Mouse (Mus musculus): ENCODE measurements around the gene Rps18. TPM values are rescaled to one million over a fixed set of nuclear protein-coding genes. Genes with fewer than 3 reads are reported as not detected.

Rps18 gene
- polyA plus RNA-seq, 1 experiment, result 287 TPM

GRCm38 (mm10) chr17:33919351-33920281 lies 36.2 kb downstream of the Rps18 start:
- Histone ChIP-seq H3K79me2 (ENCODE audit: control insufficient read depth, insufficient read depth) (peaks cover 4% of the 10 kb centered on the region), H3K36me3 (ENCODE audit: control insufficient read depth, insufficient read depth) (peaks cover 4% of the 10 kb centered on the region), H3K4me2 (ENCODE audit: low read depth) (peak overlapping the region; percentile 90), H3K4me3 (peak overlapping the region; percentile 66), H3ac (ENCODE audit: control insufficient read depth, insufficient read length) (no peak overlapping the region), H3K27me3 (ENCODE audit: control insufficient read depth, insufficient read depth, insufficient read length) (no peaks in the 10 kb centered on the region)
- TF ChIP-seq REST (IDR thresholded peaks at IDR 0.05; ENCODE audit: insufficient read depth, insufficient read length), result no peak
- peak; percentile 67 for TF ChIP-seq POLR2AphosphoS2 (IDR thresholded peaks at IDR 0.05; ENCODE audit: insufficient read length, low read depth)

- H3K36me3 ChIP-seq (ENCODE audit: control insufficient read depth, insufficient read depth), result peaks cover 4% of the 10 kb centered on the region
- no peaks in the 10 kb centered on the region for H3K27me3 ChIP-seq (ENCODE audit: control insufficient read depth, insufficient read depth, insufficient read length)
- TF ChIP-seq CEBPB (IDR thresholded peaks at IDR 0.05; ENCODE audit: insufficient read depth, poor library complexity, severe bottlenecking), result no peak
- peak; percentile 10 for TF ChIP-seq POLR2A (IDR thresholded peaks at IDR 0.05; ENCODE audit: insufficient read length, low read depth)
- no peak for TF ChIP-seq SRF (IDR thresholded peaks at IDR 0.05; ENCODE audit: control insufficient read depth, insufficient read length, low read depth)
- TF ChIP-seq E2F4 (IDR thresholded peaks at IDR 0.05; ENCODE audit: insufficient read depth), result no peak
- peak overlapping the region; percentile 66 for H3K4me3 ChIP-seq
- H3ac ChIP-seq (ENCODE audit: control insufficient read depth, insufficient read length), result no peak overlapping the region
- H3K4me2 ChIP-seq (ENCODE audit: low read depth), result peak overlapping the region; percentile 90
- H3K79me2 ChIP-seq (ENCODE audit: control insufficient read depth, insufficient read depth), result peaks cover 4% of the 10 kb centered on the region
These were observed 37.3 kb downstream of the Rps18 start for GRCm38 (mm10) chr17:33918293-33919203.

- TF ChIP-seq TCF12 (IDR thresholded peaks at IDR 0.05; ENCODE audit: insufficient read depth, poor library complexity, severe bottlenecking), result no peak
- TF ChIP-seq REST (IDR thresholded peaks at IDR 0.05; ENCODE audit: insufficient read depth, insufficient read length), result no peak
- TF ChIP-seq MYOD1 (IDR thresholded peaks at IDR 0.05; ENCODE audit: control insufficient read depth in 1 of 3, insufficient read length in 2 of 3, low read depth in 2 of 3), result no peak
- no peak for TF ChIP-seq MAX (IDR thresholded peaks at IDR 0.05; ENCODE audit: low read depth)
- no peak for TF ChIP-seq SRF (IDR thresholded peaks at IDR 0.05; ENCODE audit: control insufficient read depth, insufficient read length, low read depth)
- no peak for TF ChIP-seq POLR2A (IDR thresholded peaks at IDR 0.05; ENCODE audit: insufficient read length, low read depth)
- no peak for TF ChIP-seq POLR2AphosphoS2 (IDR thresholded peaks at IDR 0.05; ENCODE audit: insufficient read length, low read depth)
- Histone ChIP-seq H3ac (ENCODE audit: control insufficient read depth, insufficient read length) (no peak overlapping the region), H3K4me2 (ENCODE audit: low read depth) (no peak overlapping the region), H3K4me3 (no peak overlapping the region), H3K79me2 (ENCODE audit: control insufficient read depth, insufficient read depth) (peaks cover 4% of the 10 kb centered on the region), H3K27me3 (ENCODE audit: control insufficient read depth, insufficient read depth, insufficient read length) (no peaks in the 10 kb centered on the region), H3K36me3 (ENCODE audit: control insufficient read depth, insufficient read depth) (peaks cover 7% of the 10 kb centered on the region)
These were observed 38.0 kb downstream of the Rps18 start for GRCm38 (mm10) chr17:33917656-33918292.

- Histone ChIP-seq H3K36me3 (ENCODE audit: control insufficient read depth, insufficient read depth) (peaks cover 11% of the 10 kb centered on the region), H3K79me2 (ENCODE audit: control insufficient read depth, insufficient read depth) (peaks cover 6% of the 10 kb centered on the region), H3K4me2 (ENCODE audit: low read depth) (peak overlapping the region; percentile 78), H3K4me3 (peak overlapping the region; percentile 41), H3ac (ENCODE audit: control insufficient read depth, insufficient read length) (no peak overlapping the region), H3K27me3 (ENCODE audit: control insufficient read depth, insufficient read depth, insufficient read length) (no peaks in the 10 kb centered on the region)
- TF ChIP-seq E2F4 (IDR thresholded peaks at IDR 0.05; ENCODE audit: insufficient read depth) (no peak), MAX (IDR thresholded peaks at IDR 0.05; ENCODE audit: low read depth) (no peak), CEBPB (IDR thresholded peaks at IDR 0.05; ENCODE audit: insufficient read depth, poor library complexity, severe bottlenecking) (no peak), REST (IDR thresholded peaks at IDR 0.05; ENCODE audit: insufficient read depth, insufficient read length) (no peak), SRF (IDR thresholded peaks at IDR 0.05; ENCODE audit: control insufficient read depth, insufficient read length, low read depth) (no peak), TCF12 (IDR thresholded peaks at IDR 0.05; ENCODE audit: insufficient read depth, poor library complexity, severe bottlenecking) (no peak), USF1 (IDR thresholded peaks at IDR 0.05; ENCODE audit: low read depth) (no peak), POLR2A (IDR thresholded peaks at IDR 0.05; ENCODE audit: insufficient read length, low read depth) (no peak), POLR2AphosphoS2 (IDR thresholded peaks at IDR 0.05; ENCODE audit: insufficient read length, low read depth) (no peak), MYOG (IDR thresholded peaks at IDR 0.05; ENCODE audit: control insufficient read depth in 1 of 3, insufficient read depth in 1 of 3, insufficient read length in 2 of 3, low read depth in 2 of 3) (no peak), MYOD1 (IDR thresholded peaks at IDR 0.05; ENCODE audit: control insufficient read depth in 1 of 3, insufficient read length in 2 of 3, low read depth in 2 of 3) (no peak), TCF3 (IDR thresholded peaks at IDR 0.05; ENCODE audit: insufficient read length, low read depth) (no peak)
These were observed 38.8 kb downstream of the Rps18 start for GRCm38 (mm10) chr17:33916847-33917655.
